ENCODE assay signal across 16 mouse cellular contexts in genomic region chr1:172548501-172548900, GRCm38 (mm10). TPM values are rescaled to one million over a fixed set of nuclear protein-coding genes. Genes with fewer than 3 reads are reported as not detected.
A peak's percentile ranks its signal among the peaks of the same experiment; 100 is the strongest.
DNase-seq lines count a peak whose midpoint lies in the region; ATAC-seq and TF ChIP-seq lines count a peak whose summit lies in the region.
"Had no signal": no experiment of that assay in that cellular context is flagged by ENCODE, and none has a peak within 500 bp of the region (broad histone marks: within the 10 kb centered on the region; RNA-seq: fewer than 3 reads in every experiment).

No protein-coding gene starts in this region.

- peak overlapping the region; percentile 43; the same call in 1 of the 2 replicates for H3K4me3 ChIP-seq in spleen, adult 2 months (ENCODE audit: extremely low read depth, insufficient read depth, insufficient read length)
- H3K4me3 ChIP-seq in megakaryocyte, embryonic 14.5 days (replicated peaks): peak overlapping the region; percentile 59
- H3K4me3 ChIP-seq in layer of hippocampus, adult 2 months: no peak overlapping the region
- H3K4me3 ChIP-seq: heart, embryonic 15.5 days; limb, embryonic 12.5 days had no signal

- ATAC-seq in hematopoietic stem cell, adult 5-6 weeks (replicated peaks in 1 of 2; ENCODE audit: insufficient read depth in 1 of 2, low FRiP score in 2 of 2, low TSS enrichment in 1 of 2, low read depth in 1 of 2, poor library complexity in 2 of 2, severe bottlenecking in 2 of 2): peak; percentile 84
- ATAC-seq: hindbrain, embryonic 16.5 days had no signal

- H3K9me3 ChIP-seq in megakaryocyte, embryonic 14.5 days: no peaks in the 10 kb centered on the region
- H3K9me3 ChIP-seq: heart, embryonic 15.5 days; limb, embryonic 12.5 days had no signal

- H3K27ac ChIP-seq in spleen, adult 2 months (ENCODE audit: insufficient read depth, low read length): peak overlapping the region; percentile 75
- no peak overlapping the region for H3K27ac ChIP-seq in layer of hippocampus, adult 2 months
- H3K27ac ChIP-seq: heart, embryonic 15.5 days; kidney, postnatal 0 days; limb, embryonic 12.5 days had no signal

- no peak for TF ChIP-seq CTCF in spleen, adult 2 months (IDR thresholded peaks at IDR 0.05; ENCODE audit: extremely low read depth, insufficient read depth, insufficient read length, insufficient replicate concordance)
- no peak for TF ChIP-seq CTCF in layer of hippocampus, adult 2 months (conservative IDR thresholded peaks at IDR 0.05)

- H3K4me1 ChIP-seq in spleen, adult 2 months (ENCODE audit: control insufficient read depth, insufficient read depth, insufficient read length): peaks cover 13% of the 10 kb centered on the region; the same call in 1 of the 2 replicates
- peaks cover 30% of the 10 kb centered on the region for H3K4me1 ChIP-seq in megakaryocyte, embryonic 14.5 days

- H3K36me3 ChIP-seq in spleen, adult 2 months (ENCODE audit: control insufficient read depth, insufficient read depth, low read length): no peaks in the 10 kb centered on the region
- no peaks in the 10 kb centered on the region for H3K36me3 ChIP-seq in megakaryocyte, embryonic 14.5 days (replicated peaks; ENCODE audit: low read length)
- H3K36me3 ChIP-seq: heart, embryonic 15.5 days; limb, embryonic 12.5 days had no signal

- WGBS in spleen, adult 2 months: 13% methylated on average over 7 of the region's 7 CpGs

- DNase-seq in spleen, adult 2 months (ENCODE audit: low read depth in 1 of 2, low spot score in 2 of 2): peak in 1 of 2 experiments; percentile 48
- no peak for DNase-seq in spleen, postnatal 14 days (ENCODE audit: low spot score in 2 of 2)
- DNase-seq in thymus, postnatal 36 days: peak; percentile 46 to 48
- DNase-seq in cerebellum, postnatal 4 days (ENCODE audit: low spot score in 2 of 2): no peak
- DNase-seq in layer of hippocampus, adult 2 months (ENCODE audit: low spot score in 2 of 2): no peak
- no peak for DNase-seq in ovary, postnatal 14 days (ENCODE audit: low spot score)
- DNase-seq: adrenal gland, adult 8-10 months; cerebellum, postnatal 36 days; gastrocnemius, postnatal 36 days had no signal

- no peak for TF ChIP-seq POLR2A in spleen, adult 2 months (IDR thresholded peaks at IDR 0.05; ENCODE audit: low read depth, low read length)

- H3K27me3 ChIP-seq in spleen, adult 2 months (ENCODE audit: control insufficient read depth, insufficient read depth, low read length): no peaks in the 10 kb centered on the region
- H3K27me3 ChIP-seq in megakaryocyte, embryonic 14.5 days (replicated peaks): peaks cover 85% of the 10 kb centered on the region

RNA-seq across cellular contexts. Expression of gene Vsig8, which starts 7.2 kb away (rescaled TPM):
- 0.09 and 0.29 TPM in 2 replicates for polyA plus RNA-seq in spleen, adult 2 months (2012; rRNA removed)
- total RNA-seq in hematopoietic stem cell, adult 5-6 weeks (2017): not detected in 2 replicates
- polyA plus RNA-seq in megakaryocyte, embryonic 14.5 days (2012; ENCODE audit: insufficient read depth, low replicate concordance): not detected in 2 replicates
- total RNA-seq in layer of hippocampus, adult 2 months (2021): under 1 TPM; 0.41 to 0.61 TPM
- total RNA-seq: gastrocnemius, postnatal 36 days had no signal
- polyA plus RNA-seq: limb, embryonic 12.5 days had no signal

RNA-seq across cellular contexts. Expression of gene Cfap45, which starts 27.9 kb away (rescaled TPM):
- 0.19 and 0.20 TPM in 2 replicates for polyA plus RNA-seq in spleen, adult 2 months (2012; rRNA removed)
- 1.2 and 2.9 TPM in 2 replicates for total RNA-seq in hematopoietic stem cell, adult 5-6 weeks (2017)
- polyA plus RNA-seq in megakaryocyte, embryonic 14.5 days (2012; ENCODE audit: insufficient read depth, low replicate concordance): 0.93 TPM in 1 of 2 replicates, not detected in the other
- 1 to 10 TPM; 4.2 to 4.8 TPM for total RNA-seq in layer of hippocampus, adult 2 months (2021)

RNA-seq across cellular contexts. Expression of gene Slamf8, which starts 41.9 kb away (rescaled TPM):
- 15.8 and 18.6 TPM in 2 replicates for polyA plus RNA-seq in spleen, adult 2 months (2012; rRNA removed)
- 0.50 and 1.3 TPM in 2 replicates for total RNA-seq in hematopoietic stem cell, adult 5-6 weeks (2017)
- polyA plus RNA-seq in megakaryocyte, embryonic 14.5 days (2012; ENCODE audit: insufficient read depth, low replicate concordance): 0.13 TPM in 1 of 2 replicates, not detected in the other
- not detected for total RNA-seq in layer of hippocampus, adult 2 months (2021)
- total RNA-seq: gastrocnemius, postnatal 36 days had no signal
- polyA plus RNA-seq: heart, embryonic 15.5 days; hindbrain, embryonic 16.5 days; limb, embryonic 12.5 days had no signal

RNA-seq across cellular contexts. Expression of gene Tagln2, which starts 48.7 kb away (rescaled TPM):
- 186 and 208 TPM in 2 replicates for polyA plus RNA-seq in spleen, adult 2 months (2012; rRNA removed)
- 251 and 258 TPM in 2 replicates for total RNA-seq in hematopoietic stem cell, adult 5-6 weeks (2017)
- polyA plus RNA-seq in megakaryocyte, embryonic 14.5 days (2012; ENCODE audit: insufficient read depth, low replicate concordance): 725 and 2,302 TPM in 2 replicates
- total RNA-seq in layer of hippocampus, adult 2 months (2021): 10 to 100 TPM in 1 of 2 experiments, 1 to 10 TPM in 1; 7.9 to 13.1 TPM

RNA-seq across cellular contexts. Expression of gene Fcrl6, which starts 53.9 kb away (rescaled TPM):
- 0.06 TPM in 1 of 2 replicates, not detected in the other for polyA plus RNA-seq in spleen, adult 2 months (2012; rRNA removed)
- not detected in 2 replicates for total RNA-seq in hematopoietic stem cell, adult 5-6 weeks (2017)
- not detected in 2 replicates for polyA plus RNA-seq in megakaryocyte, embryonic 14.5 days (2012; ENCODE audit: insufficient read depth, low replicate concordance)
- total RNA-seq in layer of hippocampus, adult 2 months (2021): not detected
- total RNA-seq: adrenal gland, adult 8-10 months; gastrocnemius, postnatal 36 days had no signal
- polyA plus RNA-seq: heart, embryonic 15.5 days; kidney, postnatal 0 days; small intestine, adult 2 months had no signal

Comparison
In these comparisons a context has a peak if more than half of its experiments do, and no peak if none do; other contexts are left out.
1. DNase-seq: peak in thymus, postnatal 36 days (2 of 2); none in spleen, postnatal 14 days (0 of 2), cerebellum, postnatal 4 days (0 of 2), layer of hippocampus, adult 2 months (0 of 2) and ovary, postnatal 14 days (single experiment).